Mouse (Mus musculus) C2C12 (cell line): ENCODE measurements around the gene Slc2a10.

Experiments
- CTCF ChIP-seq: IDR thresholded peaks from one replicate; pipeline ENCODE4 v1.5.1; 2011; ENCODE audit not compliant: control insufficient read depth, insufficient read depth, insufficient read length
- MAX ChIP-seq: IDR thresholded peaks from one replicate; pipeline ENCODE4 v1.6.1; 2011; ENCODE audit warnings: mild to moderate bottlenecking, control low read depth
- MYOD1 ChIP-seq: IDR thresholded peaks from one replicate; pipeline ENCODE4 v1.6.1; 2011; ENCODE audit warnings: low read depth; ENCODE audit not compliant: control insufficient read depth, insufficient read length
- MYOG ChIP-seq: IDR thresholded peaks from one replicate; pipeline ENCODE4 v1.6.1; 2011; ENCODE audit not compliant: control insufficient read depth, insufficient read length; ENCODE audit errors: extremely low read depth
- USF1 ChIP-seq: IDR thresholded peaks from one replicate; pipeline ENCODE4 v1.6.1; 2011; ENCODE audit warnings: low read depth, mild to moderate bottlenecking, control low read depth, moderate library complexity

DNA sequence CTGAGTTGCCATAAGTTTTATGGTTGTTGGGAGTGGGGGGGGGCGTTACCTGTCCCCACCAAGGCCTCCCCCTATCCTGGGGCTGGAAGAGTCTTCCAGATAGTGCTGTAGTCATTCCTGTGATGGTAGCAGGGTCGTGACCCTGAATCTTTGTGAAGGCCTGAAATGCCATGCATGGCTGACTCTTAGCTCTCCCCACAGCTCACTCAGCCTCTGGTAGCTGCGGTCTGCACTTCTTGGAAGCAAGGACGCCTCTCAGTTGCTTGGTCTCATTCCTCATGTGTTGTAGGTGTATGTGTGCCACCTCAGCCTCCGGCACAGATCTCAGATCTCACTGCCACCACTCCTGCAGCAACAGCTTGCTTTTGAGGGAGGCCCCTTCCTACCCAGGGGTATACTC lies 27.7 kb upstream of the Slc2a10 start:
- TF ChIP-seq MAX (no peak), CTCF (no peak), MYOD1 (no peak), USF1 (no peak), MYOG (no peak)
